Mouse (Mus musculus) adrenal gland, adult 18-20 months (tissue): Measurements from ENCODE around the gene Spindoc. TPM values are rescaled to one million over a fixed set of nuclear protein-coding genes. Genes with fewer than 3 reads are reported as not detected.

Source experiments
- microRNA-seq, 2 experiments: library from miRNA; unstranded; fragments of <30 nt; microRNA quantifications; one replicate each; pipeline ENCODE4 v1.2.0; 2021; ENCODE audit warnings: borderline number of aligned reads in 2 of 2
- total RNA-seq, 2 experiments: library from RNA; stranded (reverse); gene quantifications; 1 replicate in 1 of 2; 2 replicates in 1 of 2; pipeline ENCODE4 v1.2.3; 2021

Gene Spindoc
- total RNA-seq, 2 experiments from 2014 or later, result 19.9 to 22.7 TPM

Small RNA genes within 50 kb of the gene (microRNA-seq; reads per million reads assigned to microRNA genes)
- 0 reads per million in 2 experiments for gene Mir6991

Other genes starting within 250 kb of the Spindoc start
- 100 to 1,000 TPM in 1 of 2 experiments, 10 to 100 TPM in 1; 96.7 to 125 TPM for gene Otub1, start 176.7 kb downstream of the Spindoc start, total RNA-seq
- 1,000 to 10,000 TPM; 1,005 to 1,597 TPM for gene Cox8a, start 165.4 kb downstream of the Spindoc start, total RNA-seq
- 10 to 100 TPM; 18.6 to 20.7 TPM for gene Naa40, start 141.8 kb downstream of the Spindoc start, total RNA-seq
- 1 to 10 TPM; 1.5 to 2.5 TPM for gene Rcor2, start 115.7 kb downstream of the Spindoc start, total RNA-seq
- gene Mark2, start 41.1 kb downstream of the Spindoc start, total RNA-seq, result 10 to 100 TPM; 63.5 to 64.0 TPM
- 10 to 100 TPM; 17.1 to 20.0 TPM for gene 2700081O15Rik, start 34.6 kb upstream of the Spindoc start, total RNA-seq
- gene Rtn3, start 100.3 kb upstream of the Spindoc start, total RNA-seq, result 100 to 1,000 TPM; 137 to 151 TPM
- 100 to 1,000 TPM in 1 of 2 experiments, 10 to 100 TPM in 1; 84.3 to 121 TPM for gene Atl3, start 111.0 kb upstream of the Spindoc start, total RNA-seq
- gene Pla2g16, start 174.5 kb upstream of the Spindoc start, total RNA-seq, result 100 to 1,000 TPM in 1 of 2 experiments, 10 to 100 TPM in 1; 60.4 to 132 TPM
- gene Lgals12, start 224.2 kb upstream of the Spindoc start, total RNA-seq, result 10 to 100 TPM; 18.9 to 67.5 TPM
- under 1 TPM; 0.30 to 0.77 TPM for gene Hrasls5, start 229.5 kb upstream of the Spindoc start, total RNA-seq